Mouse (Mus musculus): ENCODE results near the gene Ralgapa2. TPM values are rescaled to one million over a fixed set of nuclear protein-coding genes. Genes with fewer than 3 reads are reported as not detected.

Ralgapa2 gene
- total and polyA plus RNA-seq, 3 experiments, result 9.2 to 9.6 TPM; not detected in 1

DNA sequence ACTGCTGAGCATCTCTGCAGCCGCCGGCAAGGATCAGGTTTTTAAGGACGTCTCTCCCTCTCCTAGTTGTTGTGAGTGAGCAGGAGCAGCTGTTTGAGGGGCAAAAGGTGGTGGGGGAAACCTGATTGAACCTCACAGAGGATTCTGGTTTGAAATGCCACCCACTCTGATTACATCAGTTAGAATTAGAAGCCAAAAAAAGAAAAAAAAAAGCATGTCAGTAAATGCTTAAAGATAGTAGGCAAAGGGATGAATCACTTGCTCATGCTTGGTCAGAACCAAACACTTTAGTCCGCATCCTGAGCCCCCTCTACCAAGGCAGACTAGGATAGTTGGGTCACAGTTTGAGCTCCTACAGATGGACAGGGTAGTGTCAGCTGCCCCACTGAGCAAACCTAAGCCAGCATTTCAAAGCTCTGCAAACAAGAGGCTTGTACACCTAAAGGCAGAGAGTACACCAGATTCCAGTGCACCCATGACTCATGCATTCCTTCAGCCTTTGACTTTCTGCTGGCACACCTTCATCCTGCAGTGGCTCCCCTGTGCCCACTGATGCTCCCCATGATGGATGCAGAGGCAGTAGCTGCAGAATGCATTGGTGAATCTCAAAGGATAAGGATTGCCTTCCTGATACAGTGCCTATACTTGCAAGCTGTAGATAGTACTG is 265.6 kb downstream of the Ralgapa2 start:
- no peak for TF ChIP-seq CHD1 (IDR thresholded peaks at IDR 0.05; ENCODE audit: low read depth, low read length)
- no peak for TF ChIP-seq RCOR1 (IDR thresholded peaks at IDR 0.05; ENCODE audit: low read depth, low read length)
- H3K79me2 ChIP-seq (ENCODE audit: control insufficient read depth, insufficient read depth, low read length, poor library complexity), result no peaks in the 10 kb centered on the region
- H3K9me3 ChIP-seq (replicated peaks; ENCODE audit: insufficient read depth, low read length), result no peaks in the 10 kb centered on the region
- H3K4me1 ChIP-seq (ENCODE audit: control insufficient read depth in 1 of 2, insufficient read depth in 2 of 2, low read length in 2 of 2), result no peaks in the 10 kb centered on the region
- H3K27ac ChIP-seq (ENCODE audit: control insufficient read depth, low read depth, low read length), result no peak overlapping the region
- no peaks in the 10 kb centered on the region for H3K27me3 ChIP-seq (ENCODE audit: control insufficient read depth in 1 of 2, insufficient read depth in 2 of 2, low read length in 2 of 2)
- DNase-seq (ENCODE audit: low read depth, low spot score), result no peak
- no peak overlapping the region for H3K9ac ChIP-seq (ENCODE audit: control insufficient read depth, low read depth, low read length, poor library complexity, severe bottlenecking)
- H3K4me3 ChIP-seq (ENCODE audit: control insufficient read depth in 1 of 2, insufficient read depth in 1 of 2, low read depth in 2 of 2, low read length in 2 of 2), result no peak overlapping the region
- H3K36me3 ChIP-seq (ENCODE audit: control insufficient read depth in 1 of 2, insufficient read depth in 2 of 2, low read length in 2 of 2), result no peaks in the 10 kb centered on the region

DNA sequence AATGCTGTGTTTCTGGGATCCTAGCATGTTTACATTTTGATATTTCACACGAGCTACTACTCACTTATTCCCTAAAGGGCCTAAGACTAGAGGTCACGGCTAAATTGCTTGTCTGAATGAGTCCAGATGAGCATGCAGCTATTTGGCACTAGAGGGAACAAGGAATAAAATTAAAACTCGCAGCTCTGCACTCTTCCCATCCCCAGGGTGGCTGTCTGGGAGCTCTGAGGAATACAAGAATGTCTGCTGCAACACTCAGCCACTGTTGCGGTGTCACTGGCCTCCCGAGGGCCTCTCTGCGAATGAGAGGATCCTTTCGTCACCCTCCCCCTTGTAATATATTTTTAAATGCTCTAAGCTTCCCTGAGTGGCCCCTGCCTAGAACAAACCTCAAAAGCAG is 266.7 kb downstream of the Ralgapa2 start:
- no peak for DNase-seq (ENCODE audit: low read depth, low spot score)
- no peaks in the 10 kb centered on the region for H3K9me3 ChIP-seq (replicated peaks; ENCODE audit: insufficient read depth, low read length)
- H3K27ac ChIP-seq (ENCODE audit: control insufficient read depth, low read depth, low read length), result no peak overlapping the region
- H3K9ac ChIP-seq (ENCODE audit: control insufficient read depth, low read depth, low read length, poor library complexity, severe bottlenecking), result no peak overlapping the region
- no peaks in the 10 kb centered on the region for H3K27me3 ChIP-seq (ENCODE audit: control insufficient read depth in 1 of 2, insufficient read depth in 2 of 2, low read length in 2 of 2)
- TF ChIP-seq RAD21 (IDR thresholded peaks at IDR 0.05; ENCODE audit: low read depth, low read length) (no peak), HCFC1 (IDR thresholded peaks at IDR 0.05; ENCODE audit: low read depth, low read length) (no peak), SIN3A (IDR thresholded peaks at IDR 0.05; ENCODE audit: low read length) (no peak), MYB (IDR thresholded peaks at IDR 0.05; ENCODE audit: low read depth, low read length) (no peak), TAL1 (IDR thresholded peaks at IDR 0.05; ENCODE audit: low read length) (no peak), MXI1 (IDR thresholded peaks at IDR 0.05; ENCODE audit: low read depth, low read length) (no peak), USF1 (IDR thresholded peaks at IDR 0.05; ENCODE audit: low read depth, low read length) (no peak), GATA1 (IDR thresholded peaks at IDR 0.05; ENCODE audit: low read depth, low read length) (no peak), KAT2A (conservative IDR thresholded peaks at IDR 0.05; ENCODE audit: low read depth, low read length) (no peak), MYC (IDR thresholded peaks at IDR 0.05; ENCODE audit: low read depth, low read length) (no peak), POLR2AphosphoS2 (IDR thresholded peaks at IDR 0.05; ENCODE audit: low read length) (no peak), TCF12 (IDR thresholded peaks at IDR 0.05; ENCODE audit: low read depth, low read length) (no peak), CHD1 (IDR thresholded peaks at IDR 0.05; ENCODE audit: low read depth, low read length) (no peak), ZKSCAN1 (IDR thresholded peaks at IDR 0.05; ENCODE audit: low read depth, low read length) (no peak), GABPA (IDR thresholded peaks at IDR 0.05; ENCODE audit: low read depth, low read length) (no peak), UBTF (IDR thresholded peaks at IDR 0.05; ENCODE audit: borderline replicate concordance, insufficient read depth, low read depth, low read length) (no peak), ZC3H11A (IDR thresholded peaks at IDR 0.05; ENCODE audit: low read depth, low read length) (no peak), CTCF (IDR thresholded peaks at IDR 0.05 in 2 of 3, conservative IDR thresholded peaks at IDR 0.05 in 1 of 3; ENCODE audit: control insufficient read depth in 1 of 3, insufficient read depth in 1 of 3, low read depth in 2 of 3, low read length in 3 of 3, poor library complexity in 1 of 3, severe bottlenecking in 1 of 3) (no peak), MEF2A (IDR thresholded peaks at IDR 0.05; ENCODE audit: extremely low read depth, insufficient replicate concordance, low read depth, low read length, poor library complexity, severe bottlenecking) (no peak)
- H3K79me2 ChIP-seq (ENCODE audit: control insufficient read depth, insufficient read depth, low read length, poor library complexity), result no peaks in the 10 kb centered on the region
- H3K36me3 ChIP-seq (ENCODE audit: control insufficient read depth in 1 of 2, insufficient read depth in 2 of 2, low read length in 2 of 2), result no peaks in the 10 kb centered on the region
- H3K4me1 ChIP-seq (ENCODE audit: control insufficient read depth in 1 of 2, insufficient read depth in 2 of 2, low read length in 2 of 2), result no peaks in the 10 kb centered on the region
- H3K4me3 ChIP-seq (ENCODE audit: control insufficient read depth in 1 of 2, insufficient read depth in 1 of 2, low read depth in 2 of 2, low read length in 2 of 2), result no peak overlapping the region
